Mouse (Mus musculus): Measurements from ENCODE around the gene Mrpl2.

- TF ChIP-seq GATA1 (IDR thresholded peaks at IDR 0.05; ENCODE audit: borderline replicate concordance, low read length): no peak
- no peak for TF ChIP-seq FLI1 (IDR thresholded peaks at IDR 0.05; ENCODE audit: low read length)
Measured at GRCm38 (mm10) chr17:46617799-46618198, 28.2 kb upstream of the Mrpl2 start.
